Mouse (Mus musculus) 416B (cell line): ENCODE data around the gene Hipk2.
A peak's percentile ranks its signal among the peaks of the same experiment; 100 is the strongest.

ENCODE experiments used
- DNase-seq: peaks from one replicate; pipeline ENCODE4 v3.0.0; 2011; ENCODE audit warnings: low read depth

The Hipk2 gene

DNA sequence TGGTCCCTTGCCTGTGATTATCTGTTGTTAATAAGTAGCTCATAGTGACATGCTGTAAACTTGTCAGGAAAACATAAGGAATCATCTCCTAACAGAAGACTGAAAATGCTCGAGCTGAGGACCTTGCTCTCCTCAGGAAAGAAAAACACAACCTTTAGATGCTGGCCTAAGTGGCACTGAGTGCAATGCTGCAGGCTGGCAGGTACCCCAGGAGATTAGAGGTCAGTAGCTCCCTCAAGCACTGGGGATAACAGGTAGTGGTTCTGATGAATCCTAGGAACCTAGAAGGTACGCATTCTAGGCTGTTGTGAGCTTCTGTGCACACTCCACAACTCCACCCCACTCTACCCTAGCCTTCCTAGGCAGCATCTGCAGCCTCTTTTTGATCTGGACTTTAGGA lies 9.2 kb downstream of the Hipk2 start:
- no peak for DNase-seq

DNA sequence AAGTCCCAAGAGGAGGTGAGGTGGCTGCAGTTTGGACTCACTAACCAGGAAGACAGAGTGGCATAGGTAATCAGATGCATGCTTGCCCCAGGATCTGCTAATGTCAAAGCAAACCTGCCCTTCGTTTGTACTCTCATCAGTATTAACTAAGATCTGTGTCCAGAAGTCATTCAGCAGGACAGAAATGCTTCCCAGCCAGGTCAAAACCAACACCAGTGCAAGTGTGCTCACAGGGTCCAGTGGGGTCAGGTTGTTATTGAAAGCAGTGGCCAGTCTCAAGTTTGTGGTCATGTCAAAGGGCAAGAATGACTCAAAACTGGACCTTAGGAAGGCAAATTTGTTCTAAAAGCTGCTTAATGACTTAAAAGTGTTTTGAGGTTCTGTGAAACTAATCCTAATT lies 9.6 kb downstream of the Hipk2 start:
- DNase-seq = no peak

DNA sequence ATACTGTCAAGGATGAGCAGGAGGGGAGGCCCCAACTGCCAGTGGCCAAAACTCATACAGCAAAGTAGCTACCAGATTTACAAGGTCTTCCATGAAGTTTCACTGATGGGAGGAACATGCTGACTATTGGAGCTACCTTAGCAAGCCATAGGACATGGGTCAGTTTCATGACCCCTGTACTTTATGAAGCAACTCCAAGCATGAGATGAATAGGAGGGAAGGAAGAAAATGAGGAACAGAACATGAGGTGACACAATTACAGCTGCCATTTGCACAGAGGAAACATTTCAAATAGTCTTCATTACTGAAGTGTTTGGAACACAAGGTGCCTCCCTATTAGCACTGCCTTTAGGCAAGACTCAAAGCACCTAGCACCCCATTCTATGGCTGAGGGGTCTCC lies 10.2 kb downstream of the Hipk2 start:
- peak; percentile 37 for DNase-seq

DNA sequence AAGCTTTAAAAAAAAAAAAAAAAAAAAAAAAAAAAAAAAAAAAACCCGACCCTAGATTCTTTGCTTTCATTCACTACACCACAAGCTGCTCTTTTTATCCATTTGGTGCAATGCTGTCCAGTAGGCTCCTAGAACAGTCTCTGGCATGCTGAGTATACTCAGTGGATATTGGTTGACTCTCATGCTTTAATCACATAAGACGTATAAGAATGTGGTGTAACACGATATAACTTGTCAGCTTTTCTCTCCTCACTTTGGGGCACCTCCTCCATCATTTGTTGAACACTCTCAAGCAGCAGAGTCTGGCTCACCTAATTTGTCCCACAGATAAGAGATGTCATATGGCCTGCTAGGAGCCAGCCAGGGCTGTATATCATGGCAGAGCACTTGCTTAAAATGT lies 12.4 kb downstream of the Hipk2 start:
- no peak for DNase-seq

DNA sequence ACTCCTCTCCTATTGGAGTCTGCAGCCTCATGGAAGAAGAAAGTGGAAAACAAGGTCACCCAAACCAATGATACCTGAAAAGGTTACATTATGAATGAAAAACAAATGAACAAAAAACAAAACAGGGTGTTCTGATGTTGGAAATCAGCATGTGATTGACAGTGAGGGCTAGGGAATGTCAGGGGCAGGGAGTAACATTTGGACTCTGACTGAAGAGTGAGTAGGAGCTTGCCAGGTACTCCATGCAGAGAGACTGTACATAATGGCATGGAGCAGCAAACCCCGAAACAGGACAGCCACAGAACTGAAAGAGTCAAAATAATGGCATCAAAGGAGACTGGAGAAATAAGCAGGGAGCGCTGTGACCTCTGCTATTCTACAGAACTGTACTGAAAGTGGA lies 15.7 kb downstream of the Hipk2 start:
- no peak for DNase-seq

DNA sequence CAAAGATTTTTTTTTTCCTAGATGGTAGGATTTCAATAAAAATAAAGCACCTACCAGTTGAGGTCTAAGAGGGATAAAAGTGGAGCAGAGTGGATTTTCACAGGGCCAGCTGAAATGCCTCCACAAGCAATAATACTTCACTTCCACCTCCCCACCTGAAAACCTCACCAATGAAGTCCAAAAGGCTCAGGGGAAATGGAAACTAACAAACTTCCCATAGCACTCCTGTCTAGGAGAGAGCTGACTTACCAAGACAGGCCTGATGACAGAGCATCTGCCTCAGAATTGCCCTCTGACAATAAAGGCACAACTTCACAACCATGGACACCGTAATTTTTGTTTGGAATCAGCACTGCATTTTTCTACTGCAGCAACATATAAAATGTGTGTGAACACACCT lies 16.1 kb downstream of the Hipk2 start:
- no peak for DNase-seq

DNA sequence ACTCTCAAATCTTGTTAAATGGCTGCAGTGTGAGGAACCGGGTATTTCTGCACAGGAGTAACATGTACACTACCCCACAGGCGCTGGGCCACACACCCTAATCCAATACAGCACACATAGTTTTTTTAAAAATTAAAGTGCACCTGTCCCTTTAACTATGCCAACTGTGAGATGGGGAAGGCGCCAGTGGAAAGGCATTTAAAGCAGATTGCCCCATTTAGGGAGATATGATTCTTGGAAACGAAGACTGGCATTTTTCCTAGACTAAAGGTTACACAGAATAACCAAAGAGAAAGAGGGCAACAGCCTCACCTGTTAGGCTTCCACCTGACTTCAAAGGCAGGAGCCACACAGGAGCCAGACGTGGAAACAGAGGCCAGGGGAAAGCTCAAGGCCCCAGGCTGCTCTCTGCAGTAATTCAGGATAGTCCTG lies 22.4 kb downstream of the Hipk2 start:
- DNase-seq = no peak

DNA sequence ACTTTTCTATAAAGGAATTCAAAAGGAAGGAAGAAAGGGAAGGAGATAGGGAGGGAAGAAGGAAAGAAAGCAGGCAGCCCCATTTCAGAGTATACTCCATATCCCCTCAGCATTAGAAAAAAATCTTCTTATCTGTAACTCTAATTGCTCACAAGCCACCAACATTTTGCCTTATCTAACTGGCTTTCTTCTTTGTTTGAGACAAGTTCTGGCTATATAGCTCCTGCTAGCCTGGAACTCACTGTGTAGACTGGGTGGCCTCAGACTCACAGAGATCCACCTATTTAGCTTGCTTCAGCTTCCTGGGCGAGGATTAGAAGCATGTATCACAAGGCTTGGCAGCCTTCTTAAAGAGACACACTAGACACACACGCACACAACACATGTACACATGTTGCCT lies 24.2 kb downstream of the Hipk2 start:
- DNase-seq = no peak

DNA sequence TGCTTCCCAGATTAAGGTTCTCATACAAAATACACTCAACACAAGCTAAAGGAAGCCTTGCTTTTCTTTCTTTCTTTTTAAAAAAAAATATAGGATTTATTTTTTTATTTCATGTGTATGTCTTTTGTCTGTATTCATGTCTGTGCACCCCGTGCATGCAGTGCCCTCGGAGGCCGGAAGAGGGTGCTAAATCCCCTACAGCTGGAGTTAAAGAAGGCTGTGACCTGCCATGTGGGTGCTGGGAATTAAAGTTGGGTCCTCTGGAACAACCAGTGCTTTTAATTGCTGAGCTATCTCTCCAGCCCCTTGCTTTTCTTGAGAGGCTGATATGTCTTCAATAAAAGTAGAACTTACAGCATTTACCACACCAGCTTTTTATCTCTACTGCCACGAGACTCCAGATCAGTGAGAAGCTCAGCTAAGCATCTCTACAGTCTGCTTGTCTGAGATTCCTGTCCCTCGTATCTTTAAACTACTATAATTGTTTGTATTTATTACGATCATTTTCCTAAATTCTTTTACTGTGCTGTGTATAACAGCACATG lies 25.2 kb downstream of the Hipk2 start:
- DNase-seq = no peak

DNA sequence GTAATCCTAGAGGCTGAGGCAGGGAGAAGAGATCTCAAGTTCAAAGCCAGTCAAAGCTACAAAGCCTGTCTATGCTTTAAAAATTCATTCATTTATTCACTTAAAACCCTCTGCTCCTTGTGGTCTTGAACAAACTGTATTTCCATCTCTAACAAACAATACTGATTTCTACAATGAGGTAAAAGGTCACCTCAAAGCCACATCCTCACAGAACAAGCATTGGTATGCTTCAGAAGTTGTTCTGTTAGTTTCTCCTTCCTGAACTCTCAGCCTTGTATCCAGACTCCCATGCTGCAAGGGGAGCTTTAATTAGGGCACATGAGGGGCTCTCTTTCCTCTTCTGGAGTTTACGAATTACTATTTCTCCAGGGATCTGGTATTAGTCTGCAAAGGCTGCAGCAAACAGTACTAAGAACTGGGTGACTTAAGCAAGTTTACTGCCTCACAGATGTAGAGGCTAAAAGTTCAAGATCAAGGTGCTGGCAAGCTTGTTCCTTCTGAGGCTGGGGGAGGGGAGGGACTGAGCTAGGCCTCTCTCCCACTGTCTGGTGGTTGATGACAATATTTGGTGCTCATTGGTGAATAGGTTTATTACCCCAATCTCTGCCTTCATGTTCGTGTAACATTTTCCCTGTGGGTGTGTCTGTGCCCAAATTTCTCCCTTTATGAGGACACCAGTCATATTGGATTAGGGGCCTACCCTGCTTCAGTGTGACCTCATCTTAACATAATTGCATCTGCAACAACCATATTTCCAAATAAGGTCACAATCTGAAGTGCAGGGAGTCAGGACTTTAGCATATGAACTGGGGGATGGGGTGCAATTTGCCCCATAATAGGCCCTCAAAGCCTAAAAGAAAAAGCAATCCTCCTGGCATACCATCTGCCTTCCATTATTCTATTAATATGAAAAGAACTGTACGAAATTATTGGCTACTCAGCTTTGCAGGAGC lies 27.7 kb downstream of the Hipk2 start:
- no peak for DNase-seq

DNA sequence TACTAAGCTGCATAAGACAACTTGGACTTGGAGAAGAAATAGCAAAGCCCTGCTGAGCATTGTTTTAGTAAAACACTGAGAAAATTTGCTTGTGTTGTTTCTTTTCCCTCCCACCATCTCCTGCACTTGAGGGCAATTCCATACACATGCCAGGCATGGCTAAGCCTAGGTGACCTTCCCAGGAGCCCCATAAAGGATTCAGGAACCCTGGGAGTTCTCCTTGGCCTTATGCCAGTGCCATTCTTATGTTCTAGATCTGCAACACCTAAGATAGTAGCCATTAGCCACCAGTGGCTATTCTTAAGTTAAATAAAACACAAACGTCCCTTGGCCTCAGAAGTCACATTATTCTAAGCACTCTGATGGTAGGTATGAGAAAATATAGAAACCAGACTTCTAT lies 28.5 kb downstream of the Hipk2 start:
- DNase-seq = no peak

DNA sequence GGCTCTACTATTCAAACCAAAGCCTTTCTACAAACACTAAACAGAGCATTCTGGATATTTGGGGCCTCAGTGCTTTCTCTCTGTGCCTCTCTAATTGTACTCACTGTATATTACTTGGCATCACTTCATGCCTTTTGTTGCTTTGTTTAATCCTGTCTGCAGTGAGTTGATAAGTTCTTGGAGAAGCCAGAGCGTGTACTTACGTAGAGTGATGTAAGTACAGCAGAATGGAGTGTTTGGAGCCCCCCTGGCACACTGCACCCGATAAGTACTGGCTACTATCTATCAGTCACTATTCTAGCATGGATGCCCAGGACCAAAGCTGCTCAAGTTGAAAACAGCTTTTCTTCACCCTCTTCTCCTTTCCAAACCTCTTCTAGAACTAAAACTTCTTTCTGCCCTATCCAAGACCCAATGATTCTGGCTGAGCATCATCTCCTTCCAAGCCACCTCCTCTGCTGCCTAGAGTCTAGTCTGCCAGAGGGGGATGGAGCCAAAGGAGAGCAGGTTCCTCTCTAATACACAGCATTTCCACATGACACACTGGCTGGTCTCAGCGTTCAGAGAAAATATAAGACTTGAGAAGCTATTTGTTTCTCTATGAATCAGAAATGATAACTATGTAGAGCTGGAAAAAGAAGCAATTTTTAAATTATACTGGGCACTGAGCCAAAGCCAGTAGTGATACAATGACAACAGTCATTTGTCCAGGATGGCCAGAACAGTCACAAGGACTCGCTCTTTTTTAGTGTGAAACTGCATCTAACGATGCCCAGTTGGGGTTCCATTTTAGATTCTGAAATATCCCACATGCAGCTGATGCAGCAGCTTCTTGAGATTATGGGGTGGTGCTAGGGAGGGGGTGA lies 29.4 kb downstream of the Hipk2 start:
- DNase-seq = no peak

DNA sequence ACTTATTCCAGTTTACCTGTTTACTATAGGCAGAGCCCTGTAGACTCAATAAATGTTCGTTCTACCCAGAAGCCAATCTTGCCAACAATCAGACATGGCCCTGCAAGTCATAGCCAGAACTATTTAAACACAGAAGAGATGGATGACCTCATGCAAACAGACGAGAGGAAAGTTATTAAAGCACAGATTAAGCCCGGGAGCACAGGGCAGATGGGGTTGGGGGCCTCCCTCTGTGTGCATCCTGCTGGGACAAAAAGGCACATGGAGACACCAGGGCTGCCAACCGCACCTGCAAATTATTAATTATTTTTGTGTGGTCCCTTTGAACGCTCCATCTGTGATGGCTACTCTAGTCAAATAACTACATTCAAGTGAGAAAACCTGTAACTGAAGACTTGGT lies 30.1 kb downstream of the Hipk2 start:
- no peak for DNase-seq

DNA sequence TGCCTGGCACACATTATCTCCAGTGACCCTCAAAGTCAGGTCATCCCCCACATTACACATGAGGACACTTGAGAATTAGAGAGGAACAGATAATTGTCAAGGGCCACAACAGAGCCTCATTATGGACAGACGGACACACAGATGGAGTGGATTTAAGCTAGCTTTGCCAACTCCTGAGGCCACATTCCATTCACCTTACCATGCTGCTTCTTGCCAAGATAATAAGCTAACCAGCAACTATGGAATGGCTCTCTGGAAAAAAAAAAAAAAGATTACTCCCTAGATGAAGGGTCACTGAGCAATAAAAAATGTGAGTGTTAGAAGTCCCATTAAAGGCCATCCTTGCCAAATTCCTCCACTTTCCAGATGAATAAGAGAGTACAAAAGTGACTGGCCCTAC lies 30.8 kb downstream of the Hipk2 start:
- DNase-seq = no peak

DNA sequence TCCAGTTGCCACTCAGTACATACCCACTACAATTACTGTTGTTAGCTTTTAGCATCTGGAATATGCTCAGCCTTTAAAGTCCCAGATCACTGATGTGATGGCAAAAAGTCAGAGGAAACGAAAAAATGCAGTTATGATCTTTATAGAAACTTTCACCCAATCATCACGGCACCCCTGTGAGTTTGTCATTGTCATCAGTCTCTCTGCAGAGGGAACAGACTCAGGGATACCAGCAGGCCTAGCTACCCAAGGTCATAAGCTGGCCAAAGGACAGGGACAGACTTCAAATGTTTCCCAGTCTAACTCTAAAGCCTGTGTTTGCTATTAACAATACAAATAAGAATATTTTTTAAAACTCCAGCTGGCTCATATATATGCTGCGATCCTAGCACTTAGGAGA lies 34.4 kb downstream of the Hipk2 start:
- DNase-seq = no peak

DNA sequence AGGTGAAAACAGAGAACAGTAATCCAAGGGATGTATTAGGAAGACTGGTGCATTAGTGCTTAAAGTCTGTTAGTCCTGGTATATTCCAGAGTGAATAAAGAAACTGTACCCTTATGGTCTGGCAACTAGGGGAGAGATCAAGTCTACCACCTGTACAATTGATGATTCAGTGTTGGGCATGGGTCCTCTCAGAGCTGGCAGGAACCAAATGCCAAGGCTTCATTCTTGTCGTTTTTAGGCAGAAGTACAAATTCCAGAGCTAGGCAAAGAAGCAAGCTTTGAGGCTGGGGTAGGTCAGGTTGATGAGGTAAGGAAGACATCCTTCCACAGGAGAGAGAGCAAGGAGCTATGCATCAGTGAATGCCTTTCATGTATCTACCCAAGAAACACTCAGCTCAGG lies 35.2 kb downstream of the Hipk2 start:
- no peak for DNase-seq

DNA sequence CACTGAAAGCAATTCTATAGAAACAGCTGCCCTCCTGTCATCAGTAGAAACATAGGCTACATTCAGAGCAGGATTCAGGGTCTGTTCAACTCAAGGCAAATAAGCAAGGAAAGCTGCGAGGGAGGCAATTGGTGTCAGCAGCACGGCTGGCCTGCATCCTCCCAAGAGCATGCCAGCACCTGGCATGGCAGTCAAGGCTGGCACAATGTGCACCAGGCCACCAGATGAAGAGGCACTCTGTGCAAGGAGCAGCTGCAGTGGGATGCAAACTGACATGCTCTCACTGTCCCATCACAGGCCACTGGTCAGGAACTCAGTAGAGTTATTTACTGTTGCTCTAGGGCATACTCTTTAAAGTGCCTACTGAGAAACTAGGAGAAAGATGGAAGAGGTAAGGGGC lies 35.6 kb downstream of the Hipk2 start:
- DNase-seq = no peak

DNA sequence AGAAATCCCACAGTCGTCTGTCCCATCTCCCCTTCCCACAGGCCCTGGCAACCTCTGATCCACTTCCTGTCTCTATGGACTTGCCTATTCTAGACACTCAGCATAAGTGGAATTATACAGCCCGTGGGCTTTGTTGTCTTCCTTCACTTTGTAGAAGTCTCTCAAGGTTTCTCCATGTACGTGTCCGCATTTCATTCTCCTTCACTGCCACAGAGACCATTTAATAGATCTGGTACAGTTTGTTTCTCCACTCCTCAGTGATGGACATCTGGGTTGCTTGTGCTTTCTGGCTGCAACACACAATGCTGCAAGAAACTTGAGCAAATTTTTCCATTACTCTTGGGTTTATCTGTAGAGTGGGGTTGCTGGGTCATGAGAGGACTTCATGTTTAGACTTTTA lies 36.1 kb downstream of the Hipk2 start:
- DNase-seq = no peak

DNA sequence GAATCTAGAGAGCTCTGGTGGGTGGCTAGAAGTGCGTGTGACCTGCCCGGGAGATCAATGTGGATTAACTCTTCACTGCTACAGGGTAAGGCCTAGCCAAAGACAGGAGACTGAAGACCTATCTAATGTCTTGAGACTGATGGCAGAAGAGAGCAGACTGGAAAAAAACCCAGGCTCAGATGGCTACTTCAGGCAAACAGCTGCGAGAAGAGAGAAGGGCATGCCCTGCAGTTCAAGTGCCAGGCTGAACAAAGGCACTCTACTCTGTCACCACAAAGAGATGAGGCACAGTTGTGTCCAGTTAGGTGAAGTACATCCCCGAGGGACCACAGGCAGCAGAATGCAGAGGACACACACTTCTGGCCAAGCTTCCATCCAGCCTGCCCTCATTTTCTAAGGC lies 37.9 kb downstream of the Hipk2 start:
- DNase-seq = no peak

DNA sequence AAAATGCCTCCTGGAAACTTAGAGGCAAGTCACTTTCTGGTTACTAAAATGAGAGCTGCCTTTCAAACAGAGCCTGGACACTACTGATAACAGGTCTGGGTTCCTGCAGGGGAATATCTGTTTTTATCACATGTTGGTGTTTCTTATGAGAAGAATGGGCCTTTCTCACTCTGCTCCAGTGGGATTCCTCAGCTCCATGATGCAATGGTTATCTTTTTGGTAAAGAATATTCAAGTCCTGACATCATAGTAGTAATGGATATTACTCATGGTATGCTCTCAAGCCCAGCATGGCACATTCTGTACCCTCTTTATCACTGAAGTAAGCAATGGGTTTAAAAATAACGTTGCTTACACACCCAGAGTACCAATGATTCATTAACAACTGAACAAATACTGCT lies 40.7 kb downstream of the Hipk2 start:
- peak; percentile 54 for DNase-seq

DNA sequence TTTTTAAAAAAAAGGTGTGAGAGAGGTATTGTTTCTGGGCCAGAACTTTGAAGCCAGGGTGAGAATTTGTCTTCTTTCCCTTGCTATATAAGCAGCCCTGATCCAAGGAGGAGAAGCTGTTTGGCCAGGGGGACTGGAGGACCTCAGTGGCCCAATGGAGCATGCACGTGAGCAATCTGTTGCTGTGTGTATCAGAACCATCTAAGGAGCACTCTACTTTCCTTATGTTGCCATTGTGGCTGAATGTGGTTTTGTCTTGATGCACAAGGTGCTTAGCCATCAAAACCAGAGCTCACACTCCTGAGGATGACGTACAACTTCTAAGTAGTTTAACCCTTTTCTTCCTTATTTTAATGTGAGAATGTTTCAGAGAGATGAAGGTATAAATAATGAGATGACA lies 41.2 kb downstream of the Hipk2 start:
- no peak for DNase-seq

DNA sequence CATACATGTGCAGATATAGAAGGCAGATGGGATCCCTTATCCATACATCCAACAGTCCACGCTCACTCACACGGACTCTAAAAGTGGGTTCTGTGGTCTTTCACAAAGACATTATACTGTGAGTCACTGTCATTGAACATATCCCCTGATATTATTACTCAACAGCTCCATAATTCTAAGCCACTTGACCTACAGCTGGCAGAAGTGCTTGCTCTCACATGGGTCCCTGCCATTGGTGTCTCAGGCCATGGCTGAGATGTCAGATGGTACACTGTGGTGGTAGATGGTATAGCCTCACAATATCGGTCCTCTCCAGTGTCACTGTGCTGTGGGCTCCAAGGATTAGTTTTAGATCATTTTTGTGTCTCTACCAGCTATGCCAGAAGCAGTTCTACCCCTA lies 42.2 kb downstream of the Hipk2 start:
- peak; percentile 38 for DNase-seq

DNA sequence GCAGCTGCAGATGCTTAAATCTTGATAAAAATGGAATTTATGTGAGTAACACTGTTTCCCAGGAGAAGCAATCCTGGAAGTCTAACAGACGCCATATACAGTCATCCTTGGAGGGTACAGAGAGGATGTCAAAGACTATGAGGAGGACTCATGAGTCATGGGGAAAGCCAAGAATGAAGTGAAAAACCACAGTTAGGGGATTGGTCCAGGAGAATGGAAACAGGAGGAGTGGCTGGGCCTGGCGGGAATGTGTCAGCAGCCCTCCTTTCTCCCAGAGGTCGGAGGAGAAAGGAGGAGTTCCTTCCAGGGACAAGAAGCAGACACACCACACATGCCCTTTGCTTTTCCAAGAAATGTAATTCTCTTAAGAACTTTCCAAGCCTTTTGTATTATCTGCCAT lies 46.5 kb downstream of the Hipk2 start:
- no peak for DNase-seq
